Mouse (Mus musculus) kidney, adult 2 months (tissue): ENCODE measurements around the gene Dmd. TPM values are rescaled to one million over a fixed set of nuclear protein-coding genes. Genes with fewer than 3 reads are reported as not detected.
A peak's percentile ranks its signal among the peaks of the same experiment; 100 is the strongest.

Experiments
- DNase-seq: peaks from one replicate; pipeline ENCODE4 v3.0.0; 2021
- H3K27ac ChIP-seq: fragments of 200-500 bp; 2 replicates; pipeline ENCODE4 v1.5.1; 2012; ENCODE audit warnings: low read depth, low read length, control low read depth, inconsistent platforms; ENCODE audit not compliant: insufficient read depth
- H3K27me3 ChIP-seq: fragments of 200-500 bp; replicated peaks from 2 replicates; pipeline ENCODE4 v1.6.1; 2012; ENCODE audit warnings: mild to moderate bottlenecking, moderate library complexity, low read length, inconsistent platforms; ENCODE audit not compliant: control insufficient read depth, insufficient read depth
- H3K36me3 ChIP-seq: fragments of 200-500 bp; 2 replicates; pipeline ENCODE4 v1.6.1; 2012; ENCODE audit warnings: mild to moderate bottlenecking, moderate library complexity, low read length, inconsistent platforms; ENCODE audit not compliant: control insufficient read depth, insufficient read depth
- H3K4me1 ChIP-seq: fragments of 200-500 bp; 2 replicates; pipeline ENCODE4 v1.6.1; 2011; ENCODE audit warnings: low read length; ENCODE audit not compliant: control insufficient read depth, insufficient read depth
- H3K4me3 ChIP-seq: fragments of 200-500 bp; 2 replicates; pipeline ENCODE4 v1.5.1; 2011; ENCODE audit warnings: mild to moderate bottlenecking, low read depth, low read length, control low read depth; ENCODE audit not compliant: insufficient read depth
- CTCF ChIP-seq: fragments of 200-500 bp; conservative IDR thresholded peaks from 2 replicates; pipeline ENCODE4 v1.5.1; 2011; ENCODE audit warnings: low read depth, mild to moderate bottlenecking, control low read depth, low read length, moderate library complexity, mixed read lengths; ENCODE audit not compliant: insufficient read depth, insufficient read length
- POLR2A ChIP-seq: fragments of 200-500 bp; IDR thresholded peaks from one replicate; pipeline ENCODE4 v1.6.1; 2011; ENCODE audit warnings: low read depth, low read length, control low read depth
- WGBS: fragments of 180-500 bp; shearing (Covaris S2); methylation state at CpG from one replicate; pipeline ENCODE4 v1.1.7; 2018; 5-methylcytosine and 5-hydroxymethylcytosine counted together
- polyA plus RNA-seq: library from polyadenylated mRNA; depleted of rRNA; stranded (reverse); fragments of >200 nt; gene quantifications from 2 replicates; pipeline ENCODE4 v1.2.3, GENCODE M21; 2012; rRNA removed

Gene Dmd
- 6.6 TPM in 2 replicates for polyA plus RNA-seq

DNA sequence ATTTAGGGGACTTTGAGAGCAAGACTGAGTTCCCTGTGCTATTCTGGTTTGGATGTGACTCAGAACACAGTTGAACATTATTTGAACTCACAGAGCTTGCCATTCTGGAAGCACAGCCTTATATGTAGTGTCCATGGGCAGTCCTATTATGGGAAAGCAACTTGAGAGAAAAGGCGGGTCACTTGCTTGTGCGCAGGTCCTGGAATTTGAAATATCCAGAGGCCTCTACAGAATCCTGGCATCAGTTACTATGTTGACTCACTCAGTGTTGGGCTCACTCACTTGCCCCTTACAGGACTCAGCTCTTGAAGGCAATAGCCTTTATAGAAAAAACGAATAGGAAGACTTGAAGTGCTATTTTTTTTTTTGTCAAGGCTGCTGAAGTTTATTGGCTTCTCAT lies at the start of gene Dmd:
Gene Dmd (plus strand): TSS at position 241 of the 400 bp plus-strand sequence.
- DNase-seq, result no peak
- TF ChIP-seq CTCF, result no peak
- no peak for TF ChIP-seq POLR2A

GRCm38 (mm10) chrX:82901515-82901914 lies 47.2 kb upstream of the Dmd start:
- Histone ChIP-seq H3K27me3 (no peaks in the 10 kb centered on the region), H3K36me3 (no peaks in the 10 kb centered on the region), H3K27ac (no peak overlapping the region), H3K4me1 (no peaks in the 10 kb centered on the region), H3K4me3 (no peak overlapping the region)
- no peak for TF ChIP-seq POLR2A
- no peak for TF ChIP-seq CTCF
- no peak for DNase-seq

More for the DNA sequence above, at the start of gene Dmd:
- Histone ChIP-seq H3K27me3 (no peaks in the 10 kb centered on the region), H3K27ac (no peak within 1 kb of the TSS), H3K4me3 (no peak within 1 kb of the TSS), H3K36me3 (no peaks in the 10 kb centered on the region), H3K4me1 (no peaks in the 10 kb centered on the region)
- WGBS, result 55% methylated on average over 3 of the region's 3 CpGs

- Histone ChIP-seq H3K36me3 (no peaks in the 10 kb centered on the region), H3K4me1 (no peaks in the 10 kb centered on the region), H3K4me3 (no peak overlapping the region), H3K27ac (no peak overlapping the region), H3K27me3 (no peaks in the 10 kb centered on the region)
- no peak for DNase-seq
- 92% methylated on average over 1 of the region's 1 CpGs for WGBS
- TF ChIP-seq POLR2A (no peak), CTCF (no peak)
Measured at GRCm38 (mm10) chrX:82987683-82988082, 39.0 kb downstream of the Dmd start.

GRCm38 (mm10) chrX:83050190-83050589 lies 101.5 kb downstream of the Dmd start:
- H3K27ac ChIP-seq, result no peak overlapping the region
- 48% methylated on average over 1 of the region's 1 CpGs for WGBS

DNA sequence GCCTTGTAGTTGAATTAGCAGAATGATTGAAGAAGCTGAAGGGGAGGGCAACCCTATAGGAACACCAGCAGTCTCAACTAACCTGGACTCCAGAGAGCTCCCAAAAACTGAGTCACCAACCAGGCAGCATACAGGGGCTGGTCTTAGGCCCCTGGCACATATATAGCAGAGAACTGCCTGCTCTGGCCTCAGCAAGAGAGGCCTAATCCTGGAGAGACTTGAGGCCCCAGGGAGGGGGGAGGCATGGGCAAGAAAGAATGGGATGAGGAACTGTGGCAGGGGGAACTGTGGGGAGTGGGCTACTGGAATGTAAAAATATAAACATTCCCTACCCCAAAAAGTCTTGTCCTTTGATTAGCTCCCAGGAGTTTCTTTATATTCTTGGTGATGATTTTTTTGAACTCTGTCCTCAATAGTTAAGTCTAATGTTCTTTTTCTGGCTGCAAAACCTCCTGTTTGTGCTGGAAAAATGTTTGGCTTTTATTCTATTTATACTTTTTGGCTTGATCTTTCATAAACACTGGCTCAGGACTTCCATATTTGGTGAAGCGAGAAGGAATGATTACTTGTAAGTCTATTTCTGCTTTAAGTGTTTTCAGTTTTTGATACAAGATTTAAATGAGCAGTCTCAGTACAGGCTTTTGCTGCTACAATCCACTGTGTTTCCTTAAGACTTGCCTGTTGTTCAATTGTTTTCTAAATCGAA lies 167.7 kb downstream of the Dmd start:
- Histone ChIP-seq H3K4me1 (no peaks in the 10 kb centered on the region), H3K36me3 (no peaks in the 10 kb centered on the region), H3K4me3 (no peak overlapping the region), H3K27ac (0 out of 2 replicates have a peak overlapping the region, but pooled peaks have one; percentile 23), H3K27me3 (no peaks in the 10 kb centered on the region)
- WGBS, result 56% methylated on average over 2 of the region's 2 CpGs
- DNase-seq, result no peak
- TF ChIP-seq CTCF (no peak), POLR2A (no peak)

More at GRCm38 (mm10) chrX:83050190-83050589, 101.5 kb downstream of the Dmd start:
- no peak for DNase-seq
- TF ChIP-seq CTCF, result no peak
- no peak for TF ChIP-seq POLR2A
- Histone ChIP-seq H3K4me3 (no peak overlapping the region), H3K27me3 (no peaks in the 10 kb centered on the region), H3K36me3 (no peaks in the 10 kb centered on the region), H3K4me1 (no peaks in the 10 kb centered on the region)

- WGBS, result 70% methylated on average over 2 of the region's 2 CpGs
- Histone ChIP-seq H3K36me3 (no peaks in the 10 kb centered on the region), H3K27me3 (no peaks in the 10 kb centered on the region), H3K4me1 (no peaks in the 10 kb centered on the region), H3K4me3 (no peak overlapping the region), H3K27ac (no peak overlapping the region)
- TF ChIP-seq POLR2A (no peak), CTCF (no peak)
- DNase-seq, result no peak
Measured at GRCm38 (mm10) chrX:83117198-83117597, 168.5 kb downstream of the Dmd start.

- whole genome bisulfite sequencing, result 62% methylated on average over 2 of the region's 2 CpGs
- no peaks in the 10 kb centered on the region for H3K4me1 ChIP-seq
Measured at GRCm38 (mm10) chrX:83220563-83220962, 271.9 kb downstream of the Dmd start.

More at GRCm38 (mm10) chrX:83220563-83220962, 271.9 kb downstream of the Dmd start:
- DNase-seq, result no peak
- no peaks in the 10 kb centered on the region for H3K27me3 ChIP-seq
- TF ChIP-seq POLR2A (no peak), CTCF (no peak)
- no peak overlapping the region for H3K27ac ChIP-seq
- no peak overlapping the region for H3K4me3 ChIP-seq
- no peaks in the 10 kb centered on the region for H3K36me3 ChIP-seq
